Mouse (Mus musculus) cerebellum, postnatal 36 days (tissue): ENCODE results near the gene Gm26602.
"Not testable (repeated sequence)": the region's sequence is repeated elsewhere in the genome, so short reads cannot be mapped to it uniquely, and the experiment has no call there.

Experiments
- DNase-seq, 2 experiments: peaks; one replicate each; pipeline ENCODE4 v3.0.0; 2021 to 2022; ENCODE audit warnings: mixed read lengths in 2 of 2

Gene Gm26602

DNA sequence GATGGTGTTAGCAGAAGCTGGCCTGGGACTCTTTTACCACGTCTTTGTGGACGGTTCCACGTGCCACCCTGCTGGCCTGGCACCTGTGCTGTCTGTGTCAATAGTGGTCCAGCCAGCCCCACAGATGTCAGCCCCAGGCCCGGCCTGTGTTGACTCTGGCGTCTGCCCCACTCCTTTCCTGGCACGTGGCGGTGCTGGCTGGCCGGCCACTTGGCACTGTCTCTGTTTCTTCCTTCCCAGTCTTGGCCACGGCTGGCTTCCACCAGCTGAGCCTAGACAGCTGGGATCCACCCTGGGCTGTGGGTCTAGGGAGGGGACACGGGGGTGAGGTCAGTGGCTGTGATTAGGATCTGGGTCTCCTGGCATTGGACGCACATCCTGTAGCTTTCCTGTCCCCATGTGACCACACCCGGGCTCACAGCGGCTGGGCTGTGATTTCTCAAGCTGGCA is 23.6 kb downstream of the Gm26602 start:
- DNase-seq = peak in 1 of 2 experiments; percentile 70

DNA sequence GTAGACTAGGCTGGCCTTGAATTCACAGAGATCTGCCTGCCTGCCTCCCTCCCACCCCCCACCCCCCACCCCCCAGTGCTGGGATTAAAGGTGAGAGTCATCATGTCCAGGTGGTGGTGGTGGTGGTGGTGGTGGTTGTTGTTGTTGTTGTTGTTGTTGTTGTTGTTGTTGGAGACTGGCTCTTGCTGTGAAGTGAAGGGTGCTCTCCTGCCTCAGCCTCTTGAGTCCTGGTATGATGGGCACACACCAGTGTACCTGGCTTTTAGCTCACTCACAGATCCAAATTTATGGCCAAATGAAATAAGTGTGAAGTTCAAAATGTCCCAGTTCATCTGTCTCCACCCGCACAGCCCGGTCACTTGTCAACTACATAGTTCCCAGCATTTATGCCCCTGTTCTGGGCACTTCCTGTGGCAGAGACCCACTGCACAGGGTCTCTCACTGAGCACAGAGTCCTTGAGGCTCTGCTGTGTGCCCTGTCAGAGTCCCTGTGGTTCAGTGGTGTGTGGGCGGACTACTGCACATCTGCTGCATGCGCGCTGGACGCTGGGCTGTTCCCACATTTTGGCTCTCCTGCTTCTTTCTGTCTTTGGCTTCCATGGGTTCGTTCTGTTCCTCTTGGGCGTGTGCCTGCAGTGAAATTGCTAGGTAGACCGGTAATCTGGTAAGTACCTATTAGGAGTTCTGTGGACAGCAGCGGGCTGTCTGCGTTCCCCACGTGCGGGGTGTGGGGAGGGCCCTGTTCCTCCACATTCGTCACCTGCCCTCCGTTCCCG is 24.3 kb downstream of the Gm26602 start:
- DNase-seq = no peak

DNA sequence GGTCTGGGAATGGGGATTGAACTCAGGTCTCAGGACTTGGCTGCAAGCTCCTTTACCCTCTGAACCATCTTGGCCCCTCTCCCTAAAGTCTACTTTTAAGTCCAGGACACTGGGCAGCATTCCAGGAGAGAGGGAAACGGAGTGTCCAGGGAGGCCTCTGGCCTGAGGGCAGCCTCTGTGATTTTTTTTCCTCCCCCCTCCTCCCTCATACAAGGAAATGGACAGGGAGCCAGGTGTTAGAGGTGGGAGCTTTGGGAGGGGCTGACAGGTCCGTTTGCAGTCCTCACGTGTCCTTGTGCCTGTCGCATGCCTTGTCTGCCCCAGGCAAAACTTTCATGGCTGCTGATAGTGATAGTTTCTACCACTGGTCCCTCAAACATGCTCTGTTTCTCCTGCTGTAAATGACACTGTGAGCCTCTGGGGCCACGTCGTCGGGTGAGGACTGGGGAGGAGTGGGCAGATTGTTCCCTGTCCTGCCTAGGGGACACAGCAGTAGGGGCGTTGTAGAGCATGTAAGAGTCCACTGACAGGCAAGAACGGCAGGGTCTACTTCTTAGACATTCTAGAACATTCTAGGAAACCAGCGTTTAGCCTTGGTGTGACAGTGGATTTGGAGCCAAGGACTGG is 25.7 kb downstream of the Gm26602 start:
- DNase-seq = no peak

DNA sequence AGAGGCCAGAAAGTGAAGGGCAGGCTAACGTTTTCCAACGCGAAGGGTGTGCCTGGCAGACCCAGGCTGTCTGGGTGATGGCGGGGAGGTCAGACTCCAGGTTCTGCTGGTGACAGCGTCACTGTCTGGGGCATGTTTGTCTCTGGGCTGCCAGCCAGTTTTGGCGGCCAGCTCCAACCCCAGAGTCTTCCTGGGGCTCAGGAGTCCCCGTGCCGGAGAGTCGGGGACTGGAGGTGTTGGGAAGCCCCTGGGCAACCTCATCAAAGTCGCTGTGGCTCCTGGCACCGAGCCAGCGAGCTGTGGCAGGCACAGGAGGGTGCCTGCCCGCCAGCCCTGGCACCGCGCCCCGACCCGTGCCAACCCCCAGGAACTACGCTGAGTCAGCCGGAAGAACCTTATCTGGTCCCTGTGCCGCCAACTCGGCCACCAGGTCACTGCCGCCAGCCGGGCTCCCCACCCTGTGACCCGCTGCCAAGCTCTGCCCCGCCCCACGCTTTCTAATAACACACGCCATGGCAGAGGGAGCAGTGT is 26.3 kb downstream of the Gm26602 start:
- DNase-seq = peak; percentile 61 to 63

DNA sequence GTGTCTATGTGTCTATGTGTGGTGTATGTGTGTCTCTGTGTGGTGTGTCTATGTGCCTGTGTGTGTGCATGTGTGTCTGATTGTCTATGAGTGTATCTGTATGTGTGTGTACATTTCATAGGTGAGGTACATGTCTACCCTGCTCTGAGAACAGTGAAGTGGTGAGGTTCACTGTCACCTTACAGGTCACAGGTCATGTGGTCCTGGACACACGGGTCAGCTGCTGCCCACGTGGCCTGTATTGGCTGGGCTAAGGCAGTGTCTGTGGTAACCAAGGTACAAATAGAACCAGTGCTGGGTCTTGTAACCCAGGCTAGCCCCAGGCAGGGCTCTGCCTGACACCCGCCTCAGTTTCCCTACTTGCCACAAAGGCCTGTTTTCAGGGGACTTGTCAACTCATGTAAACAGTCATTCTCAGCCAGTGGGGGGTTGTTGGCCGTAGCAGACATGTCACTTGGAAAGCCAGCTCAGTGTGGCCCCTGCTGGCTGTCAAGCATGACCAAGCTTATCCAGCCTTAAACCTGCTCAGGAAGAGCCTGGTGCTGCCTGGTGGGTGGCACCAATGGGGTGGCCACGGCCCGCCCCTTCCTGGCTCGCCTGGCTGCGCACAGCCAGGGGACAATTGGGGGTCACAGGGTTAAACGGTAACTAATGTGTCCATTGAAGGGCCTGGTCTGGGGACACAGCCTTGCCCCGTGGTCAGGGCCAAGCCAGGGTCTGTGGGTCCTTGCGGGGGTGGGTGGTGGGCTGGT is 27.3 kb downstream of the Gm26602 start:
- DNase-seq = no peak

DNA sequence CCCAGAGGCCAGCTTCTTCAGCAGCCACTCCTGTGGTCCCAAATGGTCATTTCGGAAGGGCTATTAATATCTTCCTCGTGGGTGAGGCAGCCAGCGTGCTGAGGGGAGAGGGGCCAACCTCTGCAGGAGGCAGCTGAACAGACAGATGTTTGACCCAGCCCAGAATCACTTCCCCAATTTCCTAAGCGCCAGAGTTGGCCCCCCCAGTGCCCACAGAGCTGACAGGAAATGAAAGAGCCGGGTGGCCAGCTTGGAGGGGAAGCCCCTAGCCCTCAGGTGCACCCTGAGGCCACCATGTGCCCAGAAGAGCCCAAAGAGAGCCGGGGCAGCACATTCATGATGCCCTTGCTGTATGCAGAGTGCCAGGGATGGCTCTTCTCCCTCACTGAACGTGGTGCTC is 30.1 kb downstream of the Gm26602 start:
- DNase-seq = no peak

DNA sequence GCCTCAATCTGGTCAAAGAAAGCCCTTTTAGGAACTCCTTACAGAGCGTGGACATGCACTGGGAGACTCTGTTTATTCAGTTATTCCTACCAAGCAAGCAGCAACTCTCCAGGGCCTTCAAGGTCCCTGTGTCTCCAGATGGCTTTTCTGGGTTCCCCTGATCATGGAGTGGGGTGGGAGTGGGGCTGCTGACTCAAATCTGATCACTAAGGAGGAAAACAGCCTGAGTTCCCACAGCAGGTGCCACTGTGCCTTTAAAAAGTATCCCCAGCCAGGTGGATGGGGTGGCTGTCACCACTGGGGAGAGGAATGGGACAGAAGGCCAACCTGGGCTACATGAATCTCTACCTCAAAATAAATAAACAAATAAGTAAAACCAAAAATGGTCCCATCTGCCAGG is 32.3 kb downstream of the Gm26602 start:
- no peak for DNase-seq

DNA sequence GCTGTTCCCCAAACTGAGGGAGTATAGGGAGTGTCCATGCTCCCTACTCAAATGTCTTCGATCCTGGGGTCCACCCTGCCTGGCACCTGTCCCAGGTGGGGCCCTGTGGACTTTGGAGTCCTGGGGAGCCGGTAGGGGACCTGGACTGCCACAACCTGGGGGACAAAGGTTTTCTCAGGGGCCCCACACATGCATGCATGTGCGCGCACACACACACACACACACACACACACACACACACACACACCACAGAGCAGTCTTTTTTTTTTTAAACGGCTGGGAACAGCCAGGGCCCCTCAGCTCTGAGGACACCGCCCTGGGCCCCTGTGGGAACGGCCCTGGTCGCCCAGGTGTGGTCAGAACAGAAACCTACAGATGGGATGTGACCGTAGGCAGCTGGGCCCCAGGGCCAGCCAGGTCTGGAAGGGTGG is 32.8 kb downstream of the Gm26602 start:
- no peak for DNase-seq

DNA sequence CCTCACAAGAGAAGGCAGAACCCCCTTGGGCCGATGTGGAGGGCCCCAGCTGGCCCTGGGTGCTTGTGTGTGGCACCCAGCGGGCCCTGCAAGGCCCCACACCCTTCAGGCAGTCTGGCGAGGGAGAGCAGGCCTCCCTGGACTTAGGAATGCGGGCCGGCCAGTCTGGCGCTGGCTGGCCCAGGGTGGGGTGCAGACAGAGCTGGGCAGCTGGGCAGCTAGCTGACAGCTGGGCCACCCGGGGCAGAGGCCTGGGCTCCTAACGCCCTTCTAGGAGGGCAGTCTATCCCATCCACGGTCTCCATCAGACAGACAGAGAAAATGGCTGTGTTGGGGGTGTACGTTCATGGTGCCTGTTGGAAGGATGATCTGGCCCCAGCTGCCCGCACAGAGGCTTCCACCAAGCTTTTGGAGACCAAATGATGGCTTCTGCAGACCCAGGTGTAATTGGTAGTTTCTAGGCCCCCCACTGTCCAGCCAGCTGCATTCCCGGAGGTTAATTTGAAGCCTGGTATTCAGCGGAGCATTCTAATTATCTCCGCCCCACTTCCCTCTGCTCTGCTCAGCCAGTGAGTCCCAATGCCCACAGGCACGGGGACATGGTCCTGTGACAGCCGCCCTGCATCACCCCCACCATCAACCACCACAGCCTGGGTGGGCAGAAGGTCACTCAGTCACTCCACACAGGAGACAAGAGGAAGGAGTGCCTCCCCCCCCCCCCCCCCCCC is 35.0 kb downstream of the Gm26602 start:
- no peak for DNase-seq

DNA sequence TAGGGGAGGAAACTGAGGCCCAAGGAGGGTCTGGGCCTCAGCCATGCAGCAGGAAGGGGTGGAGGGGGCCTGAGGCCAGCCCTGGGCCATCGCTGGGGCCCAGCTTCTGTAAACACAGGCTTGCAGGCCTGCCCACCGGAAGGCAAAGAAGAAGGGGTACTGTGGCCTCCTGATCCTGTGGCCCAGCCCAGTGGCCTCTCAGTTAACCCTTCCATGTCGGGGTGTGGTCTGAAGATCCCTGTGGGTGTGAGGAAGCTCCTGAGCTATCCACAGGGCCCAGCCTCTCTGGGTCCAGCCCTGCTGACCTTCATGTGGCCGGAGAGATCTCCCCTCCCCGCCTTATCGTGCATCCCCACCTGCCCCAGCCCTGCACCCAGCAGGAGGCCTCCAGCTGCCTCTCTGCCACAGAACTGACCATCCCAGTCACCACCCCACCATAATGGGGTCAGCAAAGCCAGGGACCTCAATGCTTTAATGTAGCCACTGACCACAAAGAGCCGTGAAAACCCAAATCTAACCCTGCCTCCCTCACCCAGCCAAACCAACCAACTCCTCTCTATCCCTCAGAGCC is 36.2 kb downstream of the Gm26602 start:
- no peak for DNase-seq

DNA sequence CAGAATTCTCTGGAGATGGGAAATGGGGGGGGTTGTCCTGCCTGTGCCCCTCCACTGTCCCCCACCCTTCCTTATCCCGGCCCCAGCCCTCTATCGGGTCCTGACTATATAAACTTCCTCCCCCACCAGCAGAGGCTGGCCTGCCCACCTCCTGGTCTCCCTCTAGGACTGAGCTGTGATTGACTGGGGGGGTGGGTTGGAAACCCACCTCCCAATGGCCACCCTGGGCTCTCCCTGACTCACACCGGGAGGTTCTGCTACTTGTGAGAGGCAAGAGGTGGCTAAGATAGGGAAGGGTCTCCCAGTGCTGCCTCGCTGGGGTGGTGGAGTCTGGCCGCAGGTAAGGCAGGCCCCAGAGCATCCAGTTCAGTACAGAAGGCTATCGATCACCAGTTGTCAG is 36.8 kb downstream of the Gm26602 start:
- no peak for DNase-seq

DNA sequence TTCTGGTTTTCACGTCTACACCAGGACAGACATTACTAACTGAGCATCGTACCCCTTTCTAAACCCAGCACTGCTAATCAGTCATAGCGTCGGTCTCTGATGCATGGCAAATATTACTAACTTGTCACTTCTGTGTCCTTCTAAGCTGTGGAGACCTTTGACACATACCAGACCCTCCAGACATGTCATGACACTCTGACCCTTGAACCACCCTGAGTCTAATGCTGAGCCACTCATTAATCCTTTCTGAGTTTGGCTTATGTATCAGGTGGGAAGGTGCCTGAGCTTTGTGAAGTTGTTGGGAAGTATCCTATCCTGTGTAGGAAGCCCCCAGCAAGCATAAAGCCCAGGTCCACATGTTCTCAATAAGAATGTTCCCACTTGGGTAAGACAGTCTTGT is 39.2 kb downstream of the Gm26602 start:
- no peak for DNase-seq

DNA sequence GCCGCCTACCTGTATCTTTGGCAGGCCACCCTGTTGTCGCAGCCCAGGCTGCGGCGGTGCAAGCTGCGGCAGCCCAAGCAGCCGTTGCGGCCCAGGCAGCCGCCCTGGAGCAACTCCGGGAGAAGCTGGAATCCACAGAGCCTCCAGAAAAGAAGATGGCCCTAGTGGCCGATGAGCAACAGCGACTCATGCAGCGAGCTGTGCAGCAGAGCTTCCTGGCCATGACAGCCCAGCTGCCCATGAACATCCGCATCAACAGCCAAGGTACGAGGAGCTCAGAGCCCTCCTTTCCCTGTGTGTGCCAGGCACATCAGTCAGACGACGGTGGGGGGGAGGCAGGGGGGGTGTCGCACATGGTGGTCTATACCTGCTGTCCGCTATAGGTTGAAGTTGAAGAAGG is 40.0 kb downstream of the Gm26602 start:
- no peak for DNase-seq

DNA sequence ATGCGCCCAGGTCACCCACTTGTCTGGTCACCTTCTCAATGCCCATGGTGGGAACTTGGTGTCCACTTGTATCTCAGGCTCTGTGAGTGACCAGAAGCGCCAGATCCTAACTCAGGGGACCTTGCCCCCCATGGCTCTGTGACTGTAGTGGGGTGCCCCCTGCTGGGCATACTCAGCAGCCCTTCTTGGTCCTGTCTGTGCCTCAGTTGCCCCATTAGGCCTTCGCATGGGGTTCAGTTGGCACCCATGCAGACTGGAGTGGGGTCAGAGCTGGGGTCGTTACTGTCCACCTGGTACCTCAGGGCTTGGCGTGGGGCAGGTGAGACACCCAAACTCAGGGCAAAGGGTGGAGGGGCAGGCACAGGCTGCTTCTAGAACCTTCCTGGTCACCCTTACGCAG is 43.3 kb downstream of the Gm26602 start:
- no peak for DNase-seq

DNA sequence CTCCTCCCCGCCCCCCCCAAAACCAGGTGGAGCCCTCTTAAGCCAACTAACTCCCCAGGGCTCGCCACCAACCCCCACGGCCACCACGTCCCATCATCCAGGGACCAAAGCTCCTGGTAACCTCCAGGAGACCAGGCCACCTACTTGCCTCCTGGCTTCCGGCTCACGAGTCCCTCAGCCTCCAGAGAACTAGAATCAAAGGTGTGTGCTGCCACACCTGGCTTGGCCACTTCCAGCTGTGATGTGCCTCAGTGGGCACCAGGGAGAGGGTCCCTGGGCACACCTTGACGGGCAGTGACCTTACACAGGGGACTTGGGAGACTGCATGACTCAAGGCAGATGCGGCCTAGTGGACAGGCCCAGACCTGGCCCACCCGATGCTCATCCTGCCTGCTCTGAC is 45.0 kb downstream of the Gm26602 start:
- DNase-seq = no peak

DNA sequence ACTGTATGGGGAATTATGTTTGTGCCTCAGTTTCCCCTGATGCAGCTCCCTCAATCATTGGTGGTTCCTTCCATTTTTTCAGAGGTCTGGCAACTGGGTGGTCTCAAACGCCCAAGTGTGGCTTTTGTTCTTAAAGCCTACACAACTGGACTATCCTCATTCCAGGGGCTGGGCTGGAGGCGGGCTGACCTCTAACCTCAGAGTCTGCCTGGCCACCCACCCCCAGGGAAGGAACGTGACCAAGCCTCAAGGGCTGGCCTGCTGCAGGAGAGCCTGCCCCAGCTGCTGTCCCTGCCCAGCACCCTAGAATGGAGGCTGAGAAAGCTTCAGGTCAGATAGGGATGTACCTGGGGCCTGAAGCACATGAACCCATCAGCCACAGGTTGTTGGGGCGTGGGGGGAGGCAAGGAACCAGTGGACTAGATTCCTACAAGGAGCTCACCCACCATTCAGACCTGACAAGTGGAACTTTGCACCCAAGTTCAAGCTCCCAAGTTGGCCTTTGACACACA is 46.0 kb downstream of the Gm26602 start:
- no peak for DNase-seq

DNA sequence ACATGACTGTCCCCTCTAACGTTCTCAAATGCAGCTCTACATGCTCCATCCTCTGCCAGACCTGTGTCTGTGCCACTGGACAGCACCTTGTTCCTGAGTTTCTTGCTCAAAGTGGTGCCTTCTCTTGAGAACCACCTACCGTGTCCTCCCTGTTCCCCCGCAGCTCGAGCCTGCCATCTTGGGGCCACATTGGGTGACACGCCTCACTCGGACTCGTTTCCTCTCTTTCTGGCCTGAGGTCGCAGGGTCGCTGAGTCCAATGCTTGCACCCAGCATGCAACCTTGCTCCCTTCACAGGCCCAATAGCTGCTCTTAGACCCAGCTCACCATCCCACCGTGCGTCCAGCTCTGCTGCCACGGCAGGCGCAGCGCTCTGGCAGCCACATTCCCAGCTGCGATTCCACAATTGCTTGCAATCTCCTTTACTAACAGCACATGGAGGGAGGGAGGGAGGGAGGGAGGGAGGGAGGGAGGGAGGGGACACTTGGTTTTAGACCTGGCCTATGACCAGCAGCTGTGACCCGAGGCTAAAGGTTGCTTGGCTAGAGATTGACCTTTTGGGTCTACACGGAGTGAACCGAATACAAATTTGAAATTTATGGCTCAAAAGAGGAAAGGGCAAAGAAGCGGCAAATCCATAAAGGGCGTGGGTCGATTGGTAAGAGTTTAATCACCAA is 47.6 kb downstream of the Gm26602 start:
- DNase-seq = peak; percentile 81 to 83

DNA sequence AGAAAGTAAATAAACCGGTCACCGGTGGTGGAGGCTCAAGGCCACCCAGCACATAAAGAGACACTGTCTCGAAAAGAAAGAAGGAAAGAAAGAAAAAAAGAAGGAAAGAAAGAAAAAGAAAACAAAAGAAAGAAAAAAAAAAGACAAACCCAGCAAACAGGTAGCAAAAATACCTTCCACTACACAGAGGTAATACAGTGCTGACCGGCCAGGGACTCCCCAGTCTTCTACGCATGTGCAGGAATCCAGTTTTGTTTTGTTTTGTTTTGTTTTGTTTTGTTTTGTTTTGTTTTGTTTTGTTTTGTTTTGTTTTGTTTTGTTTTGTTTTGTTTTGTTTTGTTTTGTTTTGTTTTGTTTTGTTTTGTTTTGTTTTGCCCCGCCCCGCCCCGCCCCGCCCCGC is 48.8 kb downstream of the Gm26602 start:
- DNase-seq = not testable (repeated sequence)

DNA sequence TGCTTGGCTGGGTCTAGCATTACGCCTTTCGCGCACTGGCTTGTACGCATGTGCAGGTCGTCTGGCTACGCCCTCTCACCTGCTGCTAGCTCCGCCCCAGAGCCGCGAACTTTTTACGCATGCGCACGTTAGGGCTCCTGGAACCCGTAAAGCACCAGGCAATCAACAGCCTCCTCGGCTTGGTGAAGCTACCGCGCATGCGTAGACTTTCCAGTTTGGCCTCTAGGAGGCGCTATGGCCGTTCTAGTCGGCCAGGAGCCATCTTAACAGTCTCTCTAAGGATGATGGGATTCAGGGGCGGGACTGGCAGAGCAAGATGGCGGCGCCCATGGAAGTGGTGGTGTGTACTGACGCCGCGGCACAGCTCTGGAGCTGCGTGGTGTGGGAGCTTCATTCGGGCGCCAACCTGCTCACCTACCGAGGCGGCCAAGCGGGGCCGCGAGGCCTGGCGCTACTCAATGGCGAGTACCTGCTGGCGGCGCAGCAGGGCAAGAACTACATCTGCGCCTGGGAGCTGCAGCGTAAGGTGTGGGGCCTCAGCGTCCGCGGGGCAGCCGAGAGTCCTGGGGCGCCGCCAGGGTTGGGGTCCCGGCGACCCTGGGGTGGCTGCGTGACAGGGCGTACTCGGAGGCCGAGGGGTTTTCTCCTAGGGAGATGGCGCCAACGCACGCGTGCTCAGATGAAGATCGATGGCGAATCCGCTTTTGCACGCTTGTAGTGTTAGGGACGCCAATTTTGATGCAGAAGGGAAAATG is 49.4 kb downstream of the Gm26602 start, which contains the start of gene Wdr18:
Gene Wdr18, plus strand, starts transcription at position 306 of the 755 bp plus-strand sequence.
- DNase-seq = peak; percentile 99 to 100
